Mouse (Mus musculus) heart, postnatal 0 days (tissue): ENCODE data around the gene Uaca. TPM values are rescaled to one million over a fixed set of nuclear protein-coding genes. Genes with fewer than 3 reads are reported as not detected.

Experiments used
- ATAC-seq: fragments of 200-750 bp; cut with Nextera tagmentation; 2 replicates; pipeline ENCODE4 v1.8.0; 2017; ENCODE audit warnings: low read depth, moderate number of reproducible peaks, moderate library complexity; ENCODE audit not compliant: insufficient read depth
- DNase-seq: peaks from one replicate; pipeline ENCODE4 v3.0.0-alpha.2; 2016; ENCODE audit warnings: low spot score
- H3K27ac ChIP-seq: fragments of 300-500 bp; sonication (generic); 2 replicates; pipeline ENCODE4 v1.5.1; 2014; ENCODE audit warnings: low read depth, mild to moderate bottlenecking
- H3K27me3 ChIP-seq: fragments of 300-500 bp; sonication (generic); 2 replicates; pipeline ENCODE4 v1.6.1; 2014; ENCODE audit warnings: low read length, mixed read lengths; ENCODE audit not compliant: control insufficient read depth, insufficient read depth
- H3K36me3 ChIP-seq: fragments of 300-500 bp; sonication (generic); replicated peaks from 2 replicates; pipeline ENCODE4 v1.6.1; 2014; ENCODE audit warnings: low read length, mixed read lengths; ENCODE audit not compliant: control insufficient read depth, insufficient read depth
- H3K4me1 ChIP-seq: fragments of 300-500 bp; sonication (generic); 2 replicates; pipeline ENCODE4 v1.6.1; 2014; ENCODE audit warnings: antibody characterized with exemption; ENCODE audit not compliant: control insufficient read depth, insufficient read depth
- H3K4me2 ChIP-seq: fragments of 300-500 bp; sonication (generic); 2 replicates; pipeline ENCODE4 v1.6.1; 2014; ENCODE audit warnings: low read depth, mild to moderate bottlenecking, low read length, moderate library complexity
- H3K4me3 ChIP-seq: fragments of 300-500 bp; sonication (generic); 2 replicates; pipeline ENCODE4 v1.5.1; 2014; ENCODE audit warnings: low read depth, low read length
- H3K9ac ChIP-seq: fragments of 300-500 bp; sonication (generic); replicated peaks from 2 replicates; pipeline ENCODE4 v1.6.1; 2014; ENCODE audit warnings: low read depth, low read length, mixed read lengths
- H3K9me3 ChIP-seq: fragments of 300-500 bp; sonication (generic); replicated peaks from 2 replicates; pipeline ENCODE4 v1.6.1; 2016; ENCODE audit warnings: low read length; ENCODE audit not compliant: control insufficient read depth
- CTCF ChIP-seq: IDR thresholded peaks from 2 replicates; pipeline ENCODE4 v1.5.1; 2016; ENCODE audit warnings: antibody characterized with exemption, control low read depth, low read depth
- EP300 ChIP-seq: IDR thresholded peaks from 2 replicates; pipeline ENCODE4 v1.6.1; 2016; ENCODE audit warnings: antibody characterized with exemption, low read depth
- WGBS: fragments of 180-500 bp; shearing (Covaris S2); extraction: QIAGEN DNeasy Blood & Tissue Kit; methylation state at CpG from one replicate; pipeline ENCODE4 v1.1.7; 2014; 5-methylcytosine and 5-hydroxymethylcytosine counted together
- polyA plus RNA-seq: library from polyadenylated mRNA; unstranded; fragments of >200 nt; fragmentation: Nextera tagmentation; extraction: Ambion mirVana; gene quantifications from 2 replicates; pipeline ENCODE4 v1.2.1, GENCODE M21; 2015
- total RNA-seq: library from RNA; depleted of rRNA; stranded (reverse); fragments of >200 nt; gene quantifications from 2 replicates; pipeline ENCODE4 v1.2.3, GENCODE M21; 2014; ENCODE audit warnings: low replicate concordance

The Uaca gene
- total and polyA plus RNA-seq, 2 experiments from 2014 or later, result 5.5 to 18.6 TPM

DNA sequence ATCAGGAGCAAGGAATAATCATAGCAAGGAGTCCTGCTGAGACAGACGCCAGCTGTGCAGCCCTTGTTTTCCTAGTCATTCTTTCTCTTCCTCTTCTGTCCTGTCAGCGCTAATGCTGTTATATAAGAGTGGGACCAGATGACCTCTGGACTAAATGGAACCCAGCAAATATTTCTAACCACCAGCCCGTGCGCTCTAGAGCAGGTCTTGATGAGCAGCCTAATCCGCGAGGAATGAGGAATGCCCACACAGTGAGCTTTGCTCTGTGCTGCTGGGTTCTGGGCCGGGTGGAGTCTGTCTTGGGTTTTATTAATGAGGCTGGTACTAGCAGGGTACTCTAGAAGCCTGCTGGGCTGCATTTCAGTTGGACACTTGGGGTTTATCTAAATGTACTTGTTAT is 32.4 kb downstream of the Uaca start:
- Histone ChIP-seq H3K27ac (no peak overlapping the region), H3K36me3 (no peaks in the 10 kb centered on the region), H3K27me3 (no peaks in the 10 kb centered on the region), H3K9me3 (no peaks in the 10 kb centered on the region), H3K9ac (no peak overlapping the region), H3K4me2 (no peak overlapping the region), H3K4me1 (no peaks in the 10 kb centered on the region), H3K4me3 (no peak overlapping the region)
- DNase-seq (no peak), ATAC-seq (no peak)
- WGBS, result 67% methylated on average over 7 of the region's 7 CpGs
- TF ChIP-seq CTCF, result no peak
- no peak for TF ChIP-seq EP300

DNA sequence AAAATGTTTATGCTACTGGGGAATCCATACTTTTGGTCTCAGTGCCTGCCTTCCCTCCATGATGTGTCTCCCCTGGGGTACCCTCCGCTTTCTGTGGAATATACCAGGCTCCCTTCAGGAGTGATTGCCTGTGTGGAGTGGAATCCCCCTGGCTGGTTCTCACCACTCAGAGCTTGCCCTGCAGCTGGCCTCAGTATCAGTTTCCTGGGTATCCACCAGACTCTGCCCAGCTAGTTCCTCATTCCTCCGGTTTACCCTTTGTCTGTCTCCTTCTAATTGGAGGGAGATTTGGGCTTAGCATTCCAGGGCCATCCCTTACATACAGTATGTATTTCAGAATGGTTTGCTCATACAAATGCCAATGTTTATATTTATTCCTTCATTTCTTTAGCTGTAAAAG is 33.9 kb downstream of the Uaca start:
- no peaks in the 10 kb centered on the region for H3K27me3 ChIP-seq
- H3K4me3 ChIP-seq, result no peak overlapping the region
- no peak overlapping the region for H3K4me2 ChIP-seq
- H3K36me3 ChIP-seq, result no peaks in the 10 kb centered on the region
- TF ChIP-seq CTCF (no peak), EP300 (no peak)
- no peaks in the 10 kb centered on the region for H3K9me3 ChIP-seq
- no peak for DNase-seq
- ATAC-seq, result no peak
- no peak overlapping the region for H3K9ac ChIP-seq
- no peaks in the 10 kb centered on the region for H3K4me1 ChIP-seq
- H3K27ac ChIP-seq, result no peak overlapping the region
- WGBS, result 60% methylated on average over 2 of the region's 2 CpGs

DNA sequence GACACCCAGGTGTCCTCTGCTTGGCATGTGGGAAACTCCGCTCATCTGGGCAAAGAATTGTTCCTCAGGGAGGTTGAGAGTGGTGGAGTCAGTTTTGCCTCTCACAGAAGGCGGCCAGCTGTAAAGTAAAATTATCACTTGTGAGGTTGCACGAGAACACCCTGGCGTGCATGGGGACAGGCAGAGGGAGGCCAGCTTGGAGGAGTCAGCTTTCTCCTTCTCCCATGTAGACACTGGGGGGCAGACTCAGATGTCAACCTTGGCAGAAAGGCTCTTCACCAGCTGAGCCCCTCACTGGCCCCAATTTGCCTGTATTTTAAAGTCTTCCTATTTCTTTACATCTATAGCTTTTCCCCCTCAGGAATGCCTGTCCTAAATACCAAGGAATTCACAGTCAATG is 35.3 kb downstream of the Uaca start:
- DNase-seq, result no peak
- H3K4me3 ChIP-seq, result no peak overlapping the region
- ATAC-seq, result no peak
- 78% methylated on average over 4 of the region's 4 CpGs for WGBS
- no peak overlapping the region for H3K9ac ChIP-seq
- H3K27me3 ChIP-seq, result no peaks in the 10 kb centered on the region
- no peaks in the 10 kb centered on the region for H3K36me3 ChIP-seq
- H3K4me1 ChIP-seq, result no peaks in the 10 kb centered on the region
- H3K4me2 ChIP-seq, result no peak overlapping the region
- TF ChIP-seq CTCF (no peak), EP300 (no peak)
- no peaks in the 10 kb centered on the region for H3K9me3 ChIP-seq
- no peak overlapping the region for H3K27ac ChIP-seq

DNA sequence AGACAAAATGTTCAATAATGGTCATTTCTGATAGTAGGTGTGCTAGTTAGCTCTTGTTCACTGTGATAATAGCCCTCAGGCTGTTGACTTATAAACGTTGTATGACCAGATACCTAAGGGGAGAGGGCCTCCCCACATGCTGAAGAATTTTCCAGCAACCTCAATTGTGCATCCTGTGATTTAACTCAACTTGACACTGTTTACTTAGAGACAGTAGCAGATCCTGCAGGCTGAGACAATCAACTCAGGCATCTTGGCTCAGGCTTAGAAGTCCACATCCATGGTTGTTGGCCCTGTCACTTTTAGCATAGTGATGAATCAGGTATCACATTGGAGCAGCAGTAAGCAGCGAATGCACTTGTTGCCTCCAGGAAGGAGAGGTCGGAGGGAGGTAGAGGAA is 35.7 kb downstream of the Uaca start:
- Histone ChIP-seq H3K4me1 (no peaks in the 10 kb centered on the region), H3K27me3 (no peaks in the 10 kb centered on the region), H3K9me3 (no peaks in the 10 kb centered on the region), H3K9ac (no peak overlapping the region), H3K4me3 (no peak overlapping the region), H3K27ac (no peak overlapping the region), H3K4me2 (no peak overlapping the region), H3K36me3 (no peaks in the 10 kb centered on the region)
- TF ChIP-seq EP300 (no peak), CTCF (no peak)
- WGBS, result 53% methylated on average over 3 of the region's 3 CpGs
- ATAC-seq (no peak), DNase-seq (no peak)

DNA sequence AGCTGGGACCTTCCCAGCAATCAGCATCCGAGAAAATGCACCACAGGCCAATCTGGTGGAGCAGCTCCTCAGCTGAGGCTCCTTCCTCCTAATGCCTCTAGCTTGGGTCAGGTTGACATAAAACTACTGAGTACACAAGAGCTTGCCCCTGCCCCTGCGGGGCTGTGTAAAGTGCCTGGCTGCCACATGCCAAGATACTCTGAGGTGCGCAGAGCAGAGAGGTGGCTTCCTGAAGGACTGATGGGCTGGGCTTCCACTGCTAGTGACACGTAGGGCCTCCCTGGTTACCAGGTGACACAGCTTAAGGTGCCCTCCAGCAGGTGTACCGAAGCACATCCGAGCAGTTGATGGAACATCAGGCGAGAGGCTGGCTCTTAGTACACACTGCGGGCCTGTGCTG is 37.9 kb downstream of the Uaca start:
- H3K4me2 ChIP-seq, result no peak overlapping the region
- no peak overlapping the region for H3K27ac ChIP-seq

DNA sequence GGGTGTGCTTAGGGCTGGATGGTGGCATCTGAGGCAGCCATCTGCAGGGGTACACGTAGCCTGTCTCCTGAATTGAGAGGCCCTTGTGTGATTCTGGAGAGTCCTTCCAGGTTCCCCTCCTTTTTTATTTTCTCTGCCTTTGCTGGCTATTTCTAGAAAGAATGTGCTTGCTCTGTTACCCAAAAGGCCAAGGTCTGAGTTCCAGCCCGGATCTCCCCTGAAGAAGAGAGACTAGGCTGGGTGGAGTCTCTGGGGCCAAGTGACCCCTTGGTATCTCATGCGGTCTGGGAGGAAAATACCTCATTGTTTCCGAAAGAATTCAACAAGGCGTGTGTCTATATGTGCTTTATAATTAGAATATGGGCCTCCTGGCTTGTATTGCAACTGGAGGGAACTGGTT is 41.8 kb downstream of the Uaca start:
- TF ChIP-seq EP300 (no peak), CTCF (no peak)
- 0 out of 2 replicates have a peak, but pooled peaks have one; percentile 15 for ATAC-seq
- H3K9ac ChIP-seq, result no peak overlapping the region

More for the DNA sequence above, 37.9 kb downstream of the Uaca start:
- ATAC-seq, result no peak
- WGBS, result 96% methylated on average over 8 of the region's 8 CpGs
- no peak for TF ChIP-seq CTCF
- TF ChIP-seq EP300, result no peak
- H3K4me1 ChIP-seq, result peaks cover 12% of the 10 kb centered on the region; the same call in 1 of the 2 replicates
- no peaks in the 10 kb centered on the region for H3K36me3 ChIP-seq
- no peak overlapping the region for H3K4me3 ChIP-seq
- no peaks in the 10 kb centered on the region for H3K9me3 ChIP-seq
- H3K9ac ChIP-seq, result no peak overlapping the region
- no peak for DNase-seq
- H3K27me3 ChIP-seq, result no peaks in the 10 kb centered on the region

More for the DNA sequence above, 41.8 kb downstream of the Uaca start:
- Histone ChIP-seq H3K27ac (peak overlapping the region; percentile 92), H3K27me3 (no peaks in the 10 kb centered on the region), H3K36me3 (no peaks in the 10 kb centered on the region), H3K4me2 (no peak overlapping the region), H3K9me3 (no peaks in the 10 kb centered on the region), H3K4me1 (peaks cover 27% of the 10 kb centered on the region), H3K4me3 (no peak overlapping the region)
- DNase-seq, result no peak
- WGBS, result 39% methylated on average over 5 of the region's 5 CpGs
